Mouse (Mus musculus): ENCODE results near the gene Rhbg. TPM values are rescaled to one million over a fixed set of nuclear protein-coding genes. Genes with fewer than 3 reads are reported as not detected.
"Not testable (repeated sequence)": the region's sequence is repeated elsewhere in the genome, so short reads cannot be mapped to it uniquely, and the experiment has no call there.

Rhbg gene
- polyA plus RNA-seq, 1 experiment, result 0.45 TPM

DNA sequence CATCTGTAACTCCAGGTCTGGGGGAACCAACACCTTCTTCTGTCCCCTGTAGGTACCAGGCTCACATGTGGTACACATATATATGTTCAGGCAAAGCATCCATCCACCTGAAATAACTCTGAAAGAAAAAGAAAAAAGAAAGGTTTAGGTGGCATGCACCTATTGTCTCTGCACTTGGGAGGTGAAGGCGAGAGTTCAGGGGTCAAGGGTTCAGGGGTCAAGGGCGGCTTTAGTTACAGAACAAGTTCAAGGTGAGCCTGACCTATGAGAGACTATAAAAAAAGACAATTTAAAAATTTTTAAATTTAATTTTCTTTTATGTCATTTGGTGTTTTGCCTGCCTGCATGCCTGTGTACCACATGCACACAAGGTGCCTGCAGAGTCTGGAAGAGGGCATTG lies 25.5 kb upstream of the Rhbg start:
- TF ChIP-seq POLR2A (IDR thresholded peaks at IDR 0.05; ENCODE audit: borderline replicate concordance, extremely low read depth, insufficient read depth, insufficient read length, poor library complexity, severe bottlenecking) (no peak), CTCF (IDR thresholded peaks at IDR 0.05; ENCODE audit: borderline replicate concordance, extremely low read depth, insufficient read depth, insufficient read length) (no peak)
- no peak for DNase-seq (ENCODE audit: low read depth)

GRCm38 (mm10) chr3:88276529-88277143 lies 22.1 kb upstream of the Rhbg start:
- peak; percentile 58; the same call in 1 of the 2 replicates for TF ChIP-seq CTCF (IDR thresholded peaks at IDR 0.05; ENCODE audit: borderline replicate concordance, extremely low read depth, insufficient read depth, insufficient read length)
- TF ChIP-seq POLR2A (IDR thresholded peaks at IDR 0.05; ENCODE audit: borderline replicate concordance, extremely low read depth, insufficient read depth, insufficient read length, poor library complexity, severe bottlenecking), result no peak
- peak; percentile 47 for DNase-seq (ENCODE audit: low read depth)

GRCm38 (mm10) chr3:88276121-88276520 lies 21.6 kb upstream of the Rhbg start:
- TF ChIP-seq CTCF (IDR thresholded peaks at IDR 0.05; ENCODE audit: borderline replicate concordance, extremely low read depth, insufficient read depth, insufficient read length) (no peak), POLR2A (IDR thresholded peaks at IDR 0.05; ENCODE audit: borderline replicate concordance, extremely low read depth, insufficient read depth, insufficient read length, poor library complexity, severe bottlenecking) (no peak)
- DNase-seq (ENCODE audit: low read depth), result no peak

DNA sequence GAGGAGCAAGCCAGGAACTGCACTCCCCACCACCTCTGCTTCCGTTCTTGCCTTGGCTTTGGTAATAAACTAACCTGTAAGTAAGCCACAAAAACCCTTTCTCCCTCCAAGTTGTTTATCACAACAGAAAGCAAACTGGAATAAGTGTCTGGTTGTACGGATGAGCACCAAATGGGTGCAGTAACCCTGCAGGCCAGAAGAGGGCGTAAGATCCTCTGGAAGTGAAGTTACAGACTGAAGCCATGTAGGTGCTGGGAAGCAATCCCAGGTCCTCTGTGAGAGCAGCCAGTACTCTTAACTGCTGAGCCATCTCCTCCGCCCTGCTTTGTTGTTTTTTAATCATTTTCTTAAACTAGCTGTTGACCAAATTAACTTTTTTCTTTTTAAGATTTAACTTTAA lies 19.5 kb upstream of the Rhbg start:
- TF ChIP-seq CTCF (IDR thresholded peaks at IDR 0.05; ENCODE audit: borderline replicate concordance, extremely low read depth, insufficient read depth, insufficient read length) (peak; percentile 43; the same call in 1 of the 2 replicates), POLR2A (IDR thresholded peaks at IDR 0.05; ENCODE audit: borderline replicate concordance, extremely low read depth, insufficient read depth, insufficient read length, poor library complexity, severe bottlenecking) (no peak)
- DNase-seq (ENCODE audit: low read depth), result no peak

- TF ChIP-seq POLR2A (IDR thresholded peaks at IDR 0.05; ENCODE audit: borderline replicate concordance, extremely low read depth, insufficient read depth, insufficient read length, poor library complexity, severe bottlenecking) (no peak), CTCF (IDR thresholded peaks at IDR 0.05; ENCODE audit: borderline replicate concordance, extremely low read depth, insufficient read depth, insufficient read length) (no peak)
- DNase-seq (ENCODE audit: low read depth), result no peak
These were observed 17.4 kb upstream of the Rhbg start for GRCm38 (mm10) chr3:88271859-88272258.

GRCm38 (mm10) chr3:88271298-88271697 lies 16.8 kb upstream of the Rhbg start:
- DNase-seq (ENCODE audit: low read depth), result not testable (repeated sequence)

DNA sequence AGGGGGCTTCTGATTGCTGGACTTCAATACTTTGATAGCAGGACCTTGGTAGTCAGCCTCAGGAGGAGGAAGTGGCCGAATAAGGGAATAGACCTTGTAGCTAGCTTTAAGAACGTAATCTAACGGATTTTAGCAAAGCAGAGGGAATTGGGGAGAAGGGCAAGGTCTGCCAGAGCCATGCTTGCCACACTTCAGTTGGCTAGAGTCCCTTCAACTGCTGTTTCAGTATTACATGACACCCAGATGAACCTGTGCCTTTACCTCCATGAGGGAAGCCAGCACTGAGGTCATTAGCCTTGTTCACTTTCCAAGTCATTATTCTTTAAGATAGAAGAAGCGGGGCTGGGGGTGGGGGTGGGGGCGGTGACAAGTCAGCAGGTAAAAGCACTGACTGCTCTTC lies 14.5 kb upstream of the Rhbg start:
- no peak for DNase-seq (ENCODE audit: low read depth)
- TF ChIP-seq POLR2A (IDR thresholded peaks at IDR 0.05; ENCODE audit: borderline replicate concordance, extremely low read depth, insufficient read depth, insufficient read length, poor library complexity, severe bottlenecking) (no peak), CTCF (IDR thresholded peaks at IDR 0.05; ENCODE audit: borderline replicate concordance, extremely low read depth, insufficient read depth, insufficient read length) (no peak)

DNA sequence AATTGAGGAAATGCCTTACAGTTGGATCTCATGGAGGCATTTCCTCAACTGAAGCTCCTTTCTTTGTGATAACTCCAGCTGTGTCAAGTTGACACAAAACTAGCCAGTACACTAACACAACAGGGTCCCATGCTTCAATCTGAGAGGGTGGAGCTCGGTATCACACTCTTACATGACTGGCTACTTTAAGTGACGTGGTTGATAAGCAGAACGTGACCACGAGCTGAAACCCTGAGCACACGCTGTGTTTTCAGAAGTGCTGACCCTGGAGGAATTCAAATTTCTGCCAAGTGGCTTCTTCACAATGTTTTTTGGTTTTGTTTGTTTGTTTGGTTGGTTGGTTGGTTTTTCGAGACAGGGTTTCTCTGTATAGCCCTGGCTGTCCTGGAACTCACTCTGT lies 13.5 kb upstream of the Rhbg start:
- not testable (repeated sequence) for DNase-seq (ENCODE audit: low read depth)

DNA sequence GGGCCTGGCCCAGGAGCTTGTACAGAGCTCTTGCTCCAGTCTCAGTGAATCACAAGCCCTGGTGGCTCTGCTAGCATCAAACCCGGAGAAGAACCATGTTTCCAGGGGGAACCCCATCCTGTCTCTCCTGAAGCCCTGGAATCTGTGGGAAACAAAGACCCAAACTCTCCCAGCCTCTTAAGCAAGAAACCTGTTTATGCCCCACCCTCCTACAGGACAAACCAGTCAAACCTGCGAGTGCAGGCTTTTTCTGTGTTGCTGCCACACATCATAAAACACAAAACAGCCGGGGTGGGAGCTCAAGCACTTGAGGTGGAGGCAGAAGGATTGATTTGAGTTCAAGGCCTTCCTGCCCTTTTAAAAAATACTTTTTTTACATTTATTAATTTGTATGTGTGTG lies 7.8 kb upstream of the Rhbg start:
- no peak for DNase-seq (ENCODE audit: low read depth)
- no peak for TF ChIP-seq POLR2A (IDR thresholded peaks at IDR 0.05; ENCODE audit: borderline replicate concordance, extremely low read depth, insufficient read depth, insufficient read length, poor library complexity, severe bottlenecking)
- no peak for TF ChIP-seq CTCF (IDR thresholded peaks at IDR 0.05; ENCODE audit: borderline replicate concordance, extremely low read depth, insufficient read depth, insufficient read length)

DNA sequence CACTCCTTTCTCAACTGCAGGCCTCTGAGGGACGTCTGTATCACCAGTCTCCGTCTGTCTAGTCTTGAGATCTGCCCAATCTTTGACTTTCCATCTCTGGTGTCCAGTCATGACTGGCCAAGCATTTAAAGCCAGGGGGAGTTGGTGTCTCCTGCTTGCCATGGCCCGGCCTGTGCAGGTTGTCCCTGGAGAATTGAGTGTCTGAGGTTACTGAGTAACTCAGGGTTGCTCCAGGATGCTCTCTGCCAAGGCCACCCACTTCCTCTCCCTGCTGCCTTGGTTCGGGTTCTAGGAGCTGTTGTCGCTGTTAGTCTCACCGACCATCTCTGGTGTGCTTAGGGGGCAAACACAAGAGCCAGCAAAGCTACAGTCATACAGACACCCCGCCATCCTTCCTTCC lies 1.9 kb upstream of the Rhbg start:
- TF ChIP-seq CTCF (IDR thresholded peaks at IDR 0.05; ENCODE audit: borderline replicate concordance, extremely low read depth, insufficient read depth, insufficient read length), result no peak
- no peak for DNase-seq (ENCODE audit: low read depth)

DNA sequence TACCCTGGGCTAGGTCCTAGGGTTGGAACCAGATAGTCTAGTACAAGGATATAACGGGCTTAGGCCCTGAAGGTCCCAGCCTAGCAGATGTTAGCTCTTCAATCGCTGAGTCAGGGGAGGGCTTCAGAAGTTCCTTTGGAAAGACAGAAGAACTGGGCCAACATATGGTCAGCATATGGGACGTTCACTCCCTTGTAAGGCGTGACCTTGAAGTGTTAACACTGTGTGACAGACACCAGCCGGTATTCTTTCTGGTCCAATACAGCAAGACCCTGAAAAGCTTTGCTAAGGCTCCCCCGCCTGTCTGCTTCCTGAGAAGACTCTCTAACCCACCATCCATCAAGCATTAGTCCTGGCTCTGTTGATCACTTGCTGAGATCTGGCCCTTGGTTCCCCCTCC lies 1.4 kb upstream of the Rhbg start:
- DNase-seq (ENCODE audit: low read depth), result peak; percentile 67
- TF ChIP-seq POLR2A (IDR thresholded peaks at IDR 0.05; ENCODE audit: borderline replicate concordance, extremely low read depth, insufficient read depth, insufficient read length, poor library complexity, severe bottlenecking), result no peak
- no peak for TF ChIP-seq CTCF (IDR thresholded peaks at IDR 0.05; ENCODE audit: borderline replicate concordance, extremely low read depth, insufficient read depth, insufficient read length)

DNA sequence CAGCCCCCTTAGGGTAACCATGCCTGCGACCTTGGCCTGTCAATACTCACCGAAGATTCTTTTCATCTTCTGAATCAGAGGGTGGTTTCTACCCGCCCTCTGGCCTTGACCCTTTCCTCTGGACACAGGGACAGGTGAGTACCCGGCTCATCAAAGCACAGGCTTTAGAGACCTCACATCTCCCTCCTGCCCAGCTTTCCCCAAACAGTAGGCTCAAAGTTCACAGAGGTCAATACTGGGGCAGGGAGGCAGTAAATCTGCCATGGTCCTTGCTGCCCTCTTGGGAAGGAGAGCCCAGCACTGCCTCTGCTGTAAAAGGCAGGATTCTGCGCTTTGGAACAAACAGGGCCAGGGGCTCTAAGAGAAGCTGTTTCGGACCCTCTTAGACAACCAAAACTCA lies 1.8 kb downstream of the Rhbg start:
- DNase-seq (ENCODE audit: low read depth), result no peak
- no peak for TF ChIP-seq POLR2A (IDR thresholded peaks at IDR 0.05; ENCODE audit: borderline replicate concordance, extremely low read depth, insufficient read depth, insufficient read length, poor library complexity, severe bottlenecking)
- no peak for TF ChIP-seq CTCF (IDR thresholded peaks at IDR 0.05; ENCODE audit: borderline replicate concordance, extremely low read depth, insufficient read depth, insufficient read length)

DNA sequence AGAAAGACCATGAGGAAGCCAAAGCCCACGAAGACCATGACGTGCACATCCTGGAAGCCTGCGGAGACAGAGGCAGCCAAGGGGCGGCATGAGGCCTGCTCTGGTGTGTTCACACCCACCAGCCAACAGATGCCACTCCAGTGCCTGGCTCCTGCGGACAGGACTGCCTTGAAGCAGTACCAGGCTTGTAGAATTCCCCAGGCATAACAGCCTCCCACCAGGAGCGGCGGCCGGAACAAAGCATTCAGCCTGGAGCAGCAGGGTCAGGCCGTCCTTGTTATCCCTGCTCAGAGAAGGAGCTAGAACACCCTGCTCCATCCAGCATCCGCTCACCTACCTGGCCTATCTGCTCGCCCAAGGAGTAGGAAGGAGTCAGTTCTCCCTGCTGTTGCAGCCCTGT lies 6.1 kb downstream of the Rhbg start:
- no peak for DNase-seq (ENCODE audit: low read depth)
- no peak for TF ChIP-seq POLR2A (IDR thresholded peaks at IDR 0.05; ENCODE audit: borderline replicate concordance, extremely low read depth, insufficient read depth, insufficient read length, poor library complexity, severe bottlenecking)
- no peak for TF ChIP-seq CTCF (IDR thresholded peaks at IDR 0.05; ENCODE audit: borderline replicate concordance, extremely low read depth, insufficient read depth, insufficient read length)
